Mouse (Mus musculus) heart, postnatal 0 days (tissue): ENCODE measurements at regions not wholly inside any gene's neighbourhood (a gene's known extent, or its start where the extent isn't known, plus 50 kb on each side); places are given as distances from the start of the nearest gene placed in this dataset.

Experiments used
- ATAC-seq: fragments of 200-750 bp; cut with Nextera tagmentation; 2 replicates; pipeline ENCODE4 v1.8.0; 2017; ENCODE audit warnings: low read depth, moderate number of reproducible peaks, moderate library complexity; ENCODE audit not compliant: insufficient read depth
- DNase-seq: peaks from one replicate; pipeline ENCODE4 v3.0.0-alpha.2; 2016; ENCODE audit warnings: low spot score
- H3K27ac ChIP-seq: fragments of 300-500 bp; sonication (generic); 2 replicates; pipeline ENCODE4 v1.5.1; 2014; ENCODE audit warnings: low read depth, mild to moderate bottlenecking
- H3K27me3 ChIP-seq: fragments of 300-500 bp; sonication (generic); 2 replicates; pipeline ENCODE4 v1.6.1; 2014; ENCODE audit warnings: low read length, mixed read lengths; ENCODE audit not compliant: control insufficient read depth, insufficient read depth
- H3K36me3 ChIP-seq: fragments of 300-500 bp; sonication (generic); replicated peaks from 2 replicates; pipeline ENCODE4 v1.6.1; 2014; ENCODE audit warnings: low read length, mixed read lengths; ENCODE audit not compliant: control insufficient read depth, insufficient read depth
- H3K4me1 ChIP-seq: fragments of 300-500 bp; sonication (generic); 2 replicates; pipeline ENCODE4 v1.6.1; 2014; ENCODE audit warnings: antibody characterized with exemption; ENCODE audit not compliant: control insufficient read depth, insufficient read depth
- H3K4me2 ChIP-seq: fragments of 300-500 bp; sonication (generic); 2 replicates; pipeline ENCODE4 v1.6.1; 2014; ENCODE audit warnings: low read depth, mild to moderate bottlenecking, low read length, moderate library complexity
- H3K4me3 ChIP-seq: fragments of 300-500 bp; sonication (generic); 2 replicates; pipeline ENCODE4 v1.5.1; 2014; ENCODE audit warnings: low read depth, low read length
- H3K9ac ChIP-seq: fragments of 300-500 bp; sonication (generic); replicated peaks from 2 replicates; pipeline ENCODE4 v1.6.1; 2014; ENCODE audit warnings: low read depth, low read length, mixed read lengths
- H3K9me3 ChIP-seq: fragments of 300-500 bp; sonication (generic); replicated peaks from 2 replicates; pipeline ENCODE4 v1.6.1; 2016; ENCODE audit warnings: low read length; ENCODE audit not compliant: control insufficient read depth
- CTCF ChIP-seq: IDR thresholded peaks from 2 replicates; pipeline ENCODE4 v1.5.1; 2016; ENCODE audit warnings: antibody characterized with exemption, control low read depth, low read depth
- EP300 ChIP-seq: IDR thresholded peaks from 2 replicates; pipeline ENCODE4 v1.6.1; 2016; ENCODE audit warnings: antibody characterized with exemption, low read depth
- WGBS: fragments of 180-500 bp; shearing (Covaris S2); extraction: QIAGEN DNeasy Blood & Tissue Kit; methylation state at CpG from one replicate; pipeline ENCODE4 v1.1.7; 2014; 5-methylcytosine and 5-hydroxymethylcytosine counted together

DNA sequence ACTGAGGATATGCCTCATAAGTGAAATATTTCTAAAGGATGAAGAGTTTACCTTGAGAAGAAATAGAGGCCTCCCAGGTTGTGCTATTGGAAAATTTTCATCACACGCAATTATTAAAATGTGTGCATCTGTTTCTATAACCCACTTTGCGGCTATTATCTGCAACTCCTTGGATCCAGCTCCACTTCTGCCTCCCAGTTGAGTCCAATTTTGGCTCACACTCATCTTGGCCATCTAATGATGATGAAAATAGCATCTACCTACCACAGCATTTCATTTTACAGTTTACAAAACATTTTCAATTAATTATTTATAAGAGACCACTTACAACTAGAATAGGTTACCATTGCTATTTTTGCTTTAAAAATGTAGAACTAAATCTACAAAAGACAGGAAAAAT, 554.3 kb upstream of the Sptlc3 start:
- H3K27me3 ChIP-seq: no peaks in the 10 kb centered on the region
- ATAC-seq (no peak), DNase-seq (no peak)
- TF ChIP-seq CTCF (no peak), EP300 (no peak)
- H3K27ac ChIP-seq: no peak overlapping the region
- H3K36me3 ChIP-seq: no peaks in the 10 kb centered on the region
- H3K9me3 ChIP-seq: no peaks in the 10 kb centered on the region
- H3K4me1 ChIP-seq: no peaks in the 10 kb centered on the region
- H3K4me2 ChIP-seq: no peak overlapping the region
- no peak overlapping the region for H3K4me3 ChIP-seq
- no peak overlapping the region for H3K9ac ChIP-seq
- 79% methylated on average over 2 of the region's 2 CpGs for WGBS

DNA sequence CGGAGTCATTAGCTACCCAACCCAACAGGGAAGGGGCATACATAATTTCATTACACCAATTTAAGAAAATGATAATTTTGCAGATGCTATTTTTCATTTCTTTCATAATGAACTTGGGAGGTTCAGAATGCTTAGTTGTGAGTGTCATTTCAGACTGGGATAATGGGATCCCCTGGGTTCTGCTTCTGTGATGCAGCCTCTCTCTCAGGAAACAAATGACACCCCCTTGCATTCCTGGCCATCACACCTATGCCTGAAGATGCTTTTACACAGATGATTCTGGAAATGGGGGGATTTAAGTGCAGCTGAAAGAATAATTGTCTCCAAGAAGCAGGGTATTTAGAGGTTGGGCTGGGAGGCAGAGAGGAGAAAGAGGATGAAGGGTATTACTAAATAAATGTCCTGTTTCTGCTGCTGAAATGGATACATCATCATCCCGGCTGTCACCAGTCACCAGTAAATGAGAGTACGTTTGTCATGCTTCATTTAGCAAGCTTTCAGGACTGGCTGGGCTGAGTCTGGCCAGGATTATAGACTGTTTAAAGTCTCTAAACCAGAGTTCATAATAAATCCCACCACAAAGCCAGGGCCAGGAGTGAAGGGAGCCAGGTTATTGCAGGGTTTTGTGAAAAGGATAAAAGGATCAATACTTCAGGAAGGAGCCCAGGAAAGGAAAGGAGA, 527.5 kb upstream of the Sptlc3 start:
- WGBS: 55% methylated on average over 3 of the region's 3 CpGs
- no peak overlapping the region for H3K4me2 ChIP-seq
- ATAC-seq (no peak), DNase-seq (no peak)
- H3K27ac ChIP-seq: no peak overlapping the region
- TF ChIP-seq EP300: no peak
- TF ChIP-seq CTCF: no peak
- no peaks in the 10 kb centered on the region for H3K4me1 ChIP-seq
- H3K36me3 ChIP-seq: no peaks in the 10 kb centered on the region
- no peak overlapping the region for H3K4me3 ChIP-seq
- no peaks in the 10 kb centered on the region for H3K9me3 ChIP-seq
- no peaks in the 10 kb centered on the region for H3K27me3 ChIP-seq
- no peak overlapping the region for H3K9ac ChIP-seq

DNA sequence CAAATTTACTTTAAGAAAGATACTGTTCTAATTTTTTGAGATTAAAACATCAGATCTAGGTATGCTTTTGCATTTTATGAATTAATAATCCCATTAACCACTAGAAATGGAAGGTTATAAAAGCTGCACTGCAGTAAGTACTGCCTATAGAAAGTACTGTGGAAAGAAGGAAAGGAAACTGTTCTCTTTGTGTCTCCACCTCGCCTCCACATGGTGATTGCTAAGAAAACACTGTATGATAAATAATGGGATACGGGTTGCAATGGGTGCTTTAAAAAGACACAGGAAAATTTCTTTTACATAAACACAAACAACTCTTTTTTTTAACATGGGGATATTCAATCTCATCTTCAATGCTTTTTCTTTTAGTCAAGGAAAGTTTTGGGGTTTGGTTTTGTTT, 519.2 kb upstream of the Sptlc3 start:
- Histone ChIP-seq H3K36me3 (no peaks in the 10 kb centered on the region), H3K27ac (no peak overlapping the region), H3K9ac (no peak overlapping the region), H3K27me3 (no peaks in the 10 kb centered on the region), H3K4me3 (no peak overlapping the region), H3K9me3 (no peaks in the 10 kb centered on the region), H3K4me1 (no peaks in the 10 kb centered on the region), H3K4me2 (no peak overlapping the region)
- ATAC-seq: no peak
- 20% methylated on average over 2 of the region's 2 CpGs for WGBS
- no peak for DNase-seq
- no peak for TF ChIP-seq CTCF
- TF ChIP-seq EP300: no peak

DNA sequence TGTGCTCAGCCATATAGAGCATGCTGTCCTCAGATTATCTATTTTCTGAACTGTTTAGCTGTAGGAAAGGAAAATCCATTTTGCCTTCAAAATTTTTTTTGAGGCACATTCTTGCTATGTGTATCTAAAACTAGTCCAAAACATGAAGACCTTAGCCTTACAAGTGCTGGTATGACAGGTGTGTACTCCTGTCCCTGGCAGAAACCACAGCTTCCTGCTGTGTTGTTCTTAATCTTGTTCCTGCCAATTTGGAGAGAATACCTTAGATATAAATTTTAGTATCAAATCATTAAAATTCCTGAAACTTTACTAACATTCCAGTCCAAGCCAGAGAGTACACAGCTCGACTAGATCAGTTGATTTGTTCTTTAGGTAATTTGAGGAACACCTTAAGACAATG, 503.7 kb upstream of the Sptlc3 start:
- H3K36me3 ChIP-seq: no peaks in the 10 kb centered on the region

DNA sequence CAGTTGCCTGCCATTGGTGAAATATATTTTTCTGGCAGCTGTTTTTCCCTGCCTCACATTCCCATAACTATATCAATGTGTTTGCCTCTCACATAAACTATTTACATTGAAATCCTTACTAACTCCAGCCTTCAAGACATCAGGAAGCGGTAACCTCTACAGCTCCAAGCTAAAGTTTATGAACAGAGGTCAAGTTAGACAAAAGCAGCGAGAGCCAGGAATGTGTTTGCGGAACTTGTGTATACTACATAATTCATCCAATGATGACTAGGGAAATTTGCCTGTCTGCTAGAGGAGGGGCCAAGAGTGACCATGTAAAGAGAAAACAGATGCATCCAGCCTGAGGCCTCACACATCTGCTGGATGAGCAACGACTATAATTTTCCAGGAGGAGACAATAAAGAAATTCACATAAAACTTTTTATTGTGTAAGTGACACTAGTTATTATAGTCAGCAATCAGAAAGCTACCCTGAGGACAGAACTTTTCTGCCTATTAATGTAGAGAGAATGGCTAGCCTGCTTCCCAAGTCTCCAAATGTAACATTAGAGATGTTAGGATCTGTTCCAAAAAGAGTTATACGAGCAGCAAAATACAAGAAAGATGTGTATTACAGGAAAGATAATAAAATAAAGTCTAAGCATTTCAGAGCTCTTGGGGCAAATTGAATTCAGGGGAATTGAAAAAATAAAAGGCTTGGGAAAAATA, 461.5 kb upstream of the Sptlc3 start:
- no peak for TF ChIP-seq EP300
- no peak for TF ChIP-seq CTCF

More for the DNA sequence above, 503.7 kb upstream of the Sptlc3 start:
- no peak overlapping the region for H3K27ac ChIP-seq
- no peaks in the 10 kb centered on the region for H3K27me3 ChIP-seq
- no peak for TF ChIP-seq CTCF
- TF ChIP-seq EP300: no peak
- H3K4me1 ChIP-seq: no peaks in the 10 kb centered on the region
- no peak overlapping the region for H3K4me2 ChIP-seq
- 20% methylated on average over 1 of the region's 1 CpGs for WGBS
- no peak for ATAC-seq
- H3K9ac ChIP-seq: no peak overlapping the region
- no peak for DNase-seq
- H3K4me3 ChIP-seq: no peak overlapping the region
- H3K9me3 ChIP-seq: no peaks in the 10 kb centered on the region

More for the DNA sequence above, 461.5 kb upstream of the Sptlc3 start:
- Histone ChIP-seq H3K9me3 (no peaks in the 10 kb centered on the region), H3K4me1 (no peaks in the 10 kb centered on the region), H3K36me3 (no peaks in the 10 kb centered on the region), H3K27me3 (no peaks in the 10 kb centered on the region), H3K4me3 (no peak overlapping the region), H3K4me2 (no peak overlapping the region), H3K9ac (no peak overlapping the region), H3K27ac (no peak overlapping the region)
- ATAC-seq: no peak
- 74% methylated on average over 5 of the region's 5 CpGs for WGBS
- DNase-seq: no peak
